Mouse (Mus musculus) spleen, adult 2 months (tissue): ENCODE measurements around the gene Pak6.

Source experiments
- CTCF ChIP-seq: fragments of 200-500 bp; IDR thresholded peaks from 2 replicates; pipeline ENCODE4 v1.5.1; 2011; ENCODE audit warnings: mild to moderate bottlenecking, inconsistent platforms; ENCODE audit not compliant: insufficient read depth, insufficient read length, insufficient replicate concordance; ENCODE audit errors: extremely low read depth
- POLR2A ChIP-seq: fragments of 200-500 bp; IDR thresholded peaks from 2 replicates; pipeline ENCODE4 v1.6.1; 2011; ENCODE audit warnings: low read depth, low read length, inconsistent platforms

DNA sequence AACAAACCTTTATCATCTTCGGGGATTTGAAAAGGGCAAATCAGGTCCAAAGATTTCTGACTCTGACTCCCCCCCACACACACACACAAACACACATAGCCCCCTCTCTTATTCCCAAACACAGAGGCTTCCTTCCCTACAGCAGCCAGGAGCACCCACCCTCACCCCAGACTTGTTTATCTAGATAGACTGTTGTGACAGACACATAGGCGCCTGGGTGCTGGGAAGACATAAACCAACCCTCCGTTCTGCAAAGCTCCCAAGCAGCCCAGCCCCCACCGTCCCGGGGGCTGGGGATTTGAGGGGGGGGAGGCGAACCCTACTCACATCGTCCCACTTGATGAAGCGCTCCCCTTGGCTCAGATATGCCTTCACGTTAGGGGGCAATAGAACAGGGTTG, 64.8 kb downstream of the Pak6 start:
- TF ChIP-seq CTCF (no peak), POLR2A (no peak)
